Mouse (Mus musculus) adrenal gland, adult (tissue): ENCODE data around the gene Pole3.

ENCODE experiments used
- DNase-seq, 2 experiments: peaks; one replicate each; pipeline ENCODE4 v3.0.0; 2022 to 2023; ENCODE audit warnings: low spot score in 1 of 2; ENCODE audit not compliant: inconsistent age in 2 of 2

Gene Pole3

GRCm38 (mm10) chr4:62524651-62525488, at the start of gene Pole3, which contains the start of gene 4933430I17Rik:
TSS of gene Pole3 (minus strand) at chr4:62525068.
TSS of gene 4933430I17Rik (plus strand) at chr4:62525369.
- peak; percentile 97 to 99 for DNase-seq

GRCm38 (mm10) chr4:62570029-62570428, 45.2 kb upstream of the Pole3 start:
- no peak for DNase-seq

GRCm38 (mm10) chr4:62569603-62570002, 44.7 kb upstream of the Pole3 start:
- DNase-seq = no peak

GRCm38 (mm10) chr4:62568359-62568758, 43.5 kb upstream of the Pole3 start:
- DNase-seq = no peak

GRCm38 (mm10) chr4:62567696-62568095, 42.8 kb upstream of the Pole3 start:
- DNase-seq = no peak

- DNase-seq = no peak
These were observed 41.7 kb upstream of the Pole3 start for GRCm38 (mm10) chr4:62566530-62566929.

- no peak for DNase-seq
These were observed 37.1 kb upstream of the Pole3 start for GRCm38 (mm10) chr4:62562006-62562405.

- no peak for DNase-seq
These were observed 36.7 kb upstream of the Pole3 start for GRCm38 (mm10) chr4:62561630-62562001.

- peak; percentile 57 to 90 for DNase-seq
These were observed 36.2 kb upstream of the Pole3 start for GRCm38 (mm10) chr4:62560963-62561629.

- no peak for DNase-seq
These were observed 35.0 kb upstream of the Pole3 start, which contains the start of gene Rgs3 for GRCm38 (mm10) chr4:62559797-62560329. TSS of gene Rgs3 (plus strand) at chr4:62559847.

- no peak for DNase-seq
These were observed 32.6 kb upstream of the Pole3 start for GRCm38 (mm10) chr4:62557436-62557835.

- no peak for DNase-seq
These were observed 27.1 kb upstream of the Pole3 start for GRCm38 (mm10) chr4:62551966-62552365.

GRCm38 (mm10) chr4:62544801-62545200, 19.9 kb upstream of the Pole3 start:
- DNase-seq = no peak

GRCm38 (mm10) chr4:62543782-62544181, 18.9 kb upstream of the Pole3 start:
- no peak for DNase-seq

GRCm38 (mm10) chr4:62541802-62542201, 16.9 kb upstream of the Pole3 start:
- no peak for DNase-seq

GRCm38 (mm10) chr4:62533729-62534128, 8.9 kb upstream of the Pole3 start:
- DNase-seq = no peak

GRCm38 (mm10) chr4:62527655-62528054, 2.8 kb upstream of the Pole3 start:
- DNase-seq = no peak

GRCm38 (mm10) chr4:62526256-62526655, 1.4 kb upstream of the Pole3 start:
- DNase-seq = peak in 1 of 2 experiments; percentile 46

GRCm38 (mm10) chr4:62525489-62525811, 582 bp upstream of the Pole3 start:
- DNase-seq = peak in 1 of 2 experiments; percentile 37

GRCm38 (mm10) chr4:62520892-62521400, 3.9 kb downstream of the Pole3 start:
- no peak for DNase-seq

GRCm38 (mm10) chr4:62519849-62520233, 5.0 kb downstream of the Pole3 start, which contains the start of gene Alad:
TSS of gene Alad (minus strand) at chr4:62519918.
- peak; percentile 96 to 98 for DNase-seq
